ENCODE assay signal across 24 mouse cellular contexts in genomic region chr9:43751111-43751510, GRCm38 (mm10).
"Had no signal": no experiment of that assay in that cellular context is flagged by ENCODE, and none has a peak within 500 bp of the region (broad histone marks: within the 10 kb centered on the region; RNA-seq: fewer than 3 reads in every experiment).

No protein-coding gene starts in this region.

- H3K9me3 ChIP-seq: heart, embryonic 13.5 days; heart, embryonic 15.5 days; kidney, embryonic 15.5 days; limb, embryonic 13.5 days; limb, embryonic 15.5 days; liver, embryonic 12.5 days had no signal

- H3K4me2 ChIP-seq: heart, embryonic 11.5 days; heart, embryonic 13.5 days; heart, embryonic 15.5 days; kidney, embryonic 15.5 days; limb, embryonic 13.5 days; limb, embryonic 15.5 days; liver, embryonic 12.5 days had no signal

- ATAC-seq: hindbrain, embryonic 16.5 days; intestine, embryonic 16.5 days; liver, embryonic 12.5 days had no signal

- DNase-seq: gastrocnemius, postnatal 14 days; gastrocnemius, postnatal 36 days; heart, adult 11 months; heart, adult 2 months; heart, postnatal 14 days; heart, postnatal 36 days; kidney, adult 11 months; kidney, adult 2 months; kidney, adult 9 months; kidney, postnatal 14 days; layer of hippocampus, adult 9-11 months; layer of hippocampus, postnatal 36 days; left cerebral cortex, postnatal 4 days had no signal

- H3K36me3 ChIP-seq: heart, embryonic 13.5 days; heart, embryonic 15.5 days; kidney, embryonic 15.5 days; limb, embryonic 13.5 days; limb, embryonic 15.5 days; liver, embryonic 12.5 days had no signal

- H3K27ac ChIP-seq: heart, adult 2 months; heart, embryonic 13.5 days; heart, embryonic 15.5 days; kidney, embryonic 15.5 days; kidney, postnatal 0 days; limb, embryonic 13.5 days; limb, embryonic 15.5 days; liver, embryonic 12.5 days; liver, embryonic 14.5 days had no signal

- H3K9ac ChIP-seq: heart, embryonic 13.5 days; heart, embryonic 15.5 days; kidney, embryonic 15.5 days; limb, embryonic 13.5 days; limb, embryonic 15.5 days; liver, embryonic 12.5 days; liver, embryonic 14.5 days had no signal

- H3K4me3 ChIP-seq: heart, adult 2 months; heart, embryonic 13.5 days; heart, embryonic 15.5 days; kidney, embryonic 15.5 days; limb, embryonic 13.5 days; limb, embryonic 15.5 days; liver, embryonic 12.5 days had no signal
